ENCODE assay signal across 9 mouse cellular contexts in the genomic region with DNA sequence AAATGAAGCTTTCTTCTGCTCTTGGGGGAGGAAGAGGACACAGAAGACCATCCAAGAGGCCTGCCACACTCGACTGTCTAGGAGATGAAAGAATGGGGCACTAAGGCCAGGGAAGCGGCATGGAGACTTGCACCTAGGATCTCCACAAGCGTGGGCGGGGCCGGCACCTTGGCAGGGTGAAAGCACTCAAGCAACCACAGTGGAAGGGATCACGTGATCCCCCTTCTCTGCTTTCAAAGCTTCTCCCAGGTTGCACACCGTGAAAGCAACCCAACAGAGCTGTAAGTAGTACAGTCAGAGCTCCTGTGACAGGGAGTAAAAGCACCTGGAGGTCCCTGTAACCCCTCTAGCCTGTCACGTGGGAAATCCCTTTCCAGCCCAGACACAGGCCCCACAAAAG.
DNase-seq lines count a peak whose midpoint lies in the region; ATAC-seq and TF ChIP-seq lines count a peak whose summit lies in the region.
"Had no signal": no experiment of that assay in that cellular context is flagged by ENCODE, and none has a peak within 500 bp of the region (broad histone marks: within the 10 kb centered on the region; RNA-seq: fewer than 3 reads in every experiment).

No protein-coding gene starts in this region.

- no peak overlapping the region for H3K9ac ChIP-seq in heart, adult 2 months (ENCODE audit: low read depth, low read length)
- H3K9ac ChIP-seq in embryonic facial prominence, embryonic 14.5 days (ENCODE audit: low read depth, low read length): peak overlapping the region; percentile 34; the same call in 1 of the 2 replicates

- TF ChIP-seq EP300 in heart, adult 2 months (IDR thresholded peaks at IDR 0.05; ENCODE audit: insufficient read depth, low read depth, low read length): no peak

- peak; percentile 70 for DNase-seq in heart, adult 11 months
- no peak for DNase-seq in heart, adult 2 months
- peak; percentile 67 for DNase-seq in embryonic facial prominence, embryonic 14.5 days (ENCODE audit: low spot score)
- DNase-seq in lung, adult 18-20 months: peak; percentile 72 to 83
- DNase-seq in thymus, adult 2 months: peak; percentile 55
- DNase-seq in retina, postnatal 1 day: no peak
- DNase-seq in layer of hippocampus, adult 2 months (ENCODE audit: low spot score in 2 of 2): no peak
- DNase-seq: gastrocnemius, postnatal 36 days had no signal

- H3K27me3 ChIP-seq in heart, adult 2 months (ENCODE audit: control insufficient read depth, insufficient read depth, low read length): no peaks in the 10 kb centered on the region
- no peaks in the 10 kb centered on the region for H3K27me3 ChIP-seq in embryonic facial prominence, embryonic 14.5 days (replicated peaks; ENCODE audit: control insufficient read depth, insufficient read depth, low read length)
- no peaks in the 10 kb centered on the region for H3K27me3 ChIP-seq in thymus, adult 2 months (ENCODE audit: control insufficient read depth, insufficient read depth, low read length)

- H3K4me2 ChIP-seq in embryonic facial prominence, embryonic 14.5 days (ENCODE audit: low read depth, low read length): no peak overlapping the region

- H3K4me3 ChIP-seq in heart, adult 2 months: no peak overlapping the region
- H3K4me3 ChIP-seq in embryonic facial prominence, embryonic 14.5 days (ENCODE audit: low read depth, low read length): no peak overlapping the region
- no peak overlapping the region for H3K4me3 ChIP-seq in thymus, adult 2 months (ENCODE audit: control insufficient read depth, insufficient read depth, low read length)
- no peak overlapping the region for H3K4me3 ChIP-seq in layer of hippocampus, adult 2 months

- no peak for TF ChIP-seq POLR2A in heart, adult 2 months (IDR thresholded peaks at IDR 0.05; ENCODE audit: insufficient read depth, low read depth, low read length)
- no peak for TF ChIP-seq POLR2A in thymus, adult 2 months (IDR thresholded peaks at IDR 0.05; ENCODE audit: control insufficient read depth, extremely low read depth, insufficient read depth, low read length, poor library complexity)

- 71% methylated on average over 8 of the region's 8 CpGs for WGBS in heart, adult 2 months
- 57% methylated on average over 8 of the region's 8 CpGs for WGBS in embryonic facial prominence, embryonic 14.5 days
- 45% methylated on average over 8 of the region's 8 CpGs for WGBS in thymus, adult 2 months

- no peaks in the 10 kb centered on the region for H3K36me3 ChIP-seq in heart, adult 2 months (ENCODE audit: control insufficient read depth, insufficient read depth, low read length)
- H3K36me3 ChIP-seq in embryonic facial prominence, embryonic 14.5 days (ENCODE audit: control insufficient read depth, insufficient read depth, low read length): no peaks in the 10 kb centered on the region
- no peaks in the 10 kb centered on the region for H3K36me3 ChIP-seq in thymus, adult 2 months (ENCODE audit: control insufficient read depth, insufficient read depth, low read length)

- no peaks in the 10 kb centered on the region; the same call in none of the 2 replicates for H3K79me2 ChIP-seq in heart, adult 2 months (replicated peaks; ENCODE audit: control insufficient read depth, insufficient read depth, low read length)

- TF ChIP-seq CTCF in heart, adult 2 months (IDR thresholded peaks at IDR 0.05): no peak
- TF ChIP-seq CTCF in thymus, adult 2 months (IDR thresholded peaks at IDR 0.05; ENCODE audit: borderline replicate concordance, control insufficient read depth, extremely low read depth, insufficient read depth, low read length, poor library complexity): no peak
- no peak for TF ChIP-seq CTCF in layer of hippocampus, adult 2 months (conservative IDR thresholded peaks at IDR 0.05)

- H3K27ac ChIP-seq in heart, adult 2 months: no peak overlapping the region
- H3K27ac ChIP-seq in embryonic facial prominence, embryonic 14.5 days (replicated peaks; ENCODE audit: low read depth, low read length): no peak overlapping the region
- H3K27ac ChIP-seq in thymus, adult 2 months (ENCODE audit: control insufficient read depth, insufficient read depth, low read length): 0 out of 2 replicates have a peak overlapping the region, but pooled peaks have one; percentile 6
- no peak overlapping the region for H3K27ac ChIP-seq in layer of hippocampus, adult 2 months

- intact Hi-C loops in heart, adult 2 months (cut with DNase I): no loop called here

- H3K9me3 ChIP-seq in embryonic facial prominence, embryonic 14.5 days (ENCODE audit: control insufficient read depth, low read length): no peaks in the 10 kb centered on the region

- peak; percentile 69; the same call in 1 of the 2 replicates for ATAC-seq in embryonic facial prominence, embryonic 14.5 days (ENCODE audit: low read depth)
- no peak for ATAC-seq in erythroblast, adult 5-6 weeks (replicated peaks; ENCODE audit: low FRiP score, poor library complexity, severe bottlenecking)

- H3K4me1 ChIP-seq in heart, adult 2 months (ENCODE audit: control insufficient read depth, insufficient read depth, low read length): peaks cover 4% of the 10 kb centered on the region; the same call in 1 of the 2 replicates
- peaks cover 24% of the 10 kb centered on the region for H3K4me1 ChIP-seq in embryonic facial prominence, embryonic 14.5 days (ENCODE audit: control insufficient read depth, insufficient read depth, low read length)
- peaks cover 35% of the 10 kb centered on the region for H3K4me1 ChIP-seq in thymus, adult 2 months (replicated peaks; ENCODE audit: control insufficient read depth, insufficient read depth, low read length)

Comparison
In these comparisons a context has a peak if more than half of its experiments do, and no peak if none do; other contexts are left out.
1. DNase-seq: peak in heart, adult 11 months (single experiment), embryonic facial prominence, embryonic 14.5 days (single experiment), lung, adult 18-20 months (2 of 2) and thymus, adult 2 months (single experiment); none in heart, adult 2 months (0 of 2), retina, postnatal 1 day (single experiment) and layer of hippocampus, adult 2 months (0 of 2).